Mouse (Mus musculus) ZHBTc4 (cell line): ENCODE data around the gene Zfp408.

Experiments
- DNase-seq: peaks from one replicate; pipeline ENCODE4 v3.0.0-alpha.2; 2011; ENCODE audit warnings: low read depth, low spot score

Zfp408 gene

DNA sequence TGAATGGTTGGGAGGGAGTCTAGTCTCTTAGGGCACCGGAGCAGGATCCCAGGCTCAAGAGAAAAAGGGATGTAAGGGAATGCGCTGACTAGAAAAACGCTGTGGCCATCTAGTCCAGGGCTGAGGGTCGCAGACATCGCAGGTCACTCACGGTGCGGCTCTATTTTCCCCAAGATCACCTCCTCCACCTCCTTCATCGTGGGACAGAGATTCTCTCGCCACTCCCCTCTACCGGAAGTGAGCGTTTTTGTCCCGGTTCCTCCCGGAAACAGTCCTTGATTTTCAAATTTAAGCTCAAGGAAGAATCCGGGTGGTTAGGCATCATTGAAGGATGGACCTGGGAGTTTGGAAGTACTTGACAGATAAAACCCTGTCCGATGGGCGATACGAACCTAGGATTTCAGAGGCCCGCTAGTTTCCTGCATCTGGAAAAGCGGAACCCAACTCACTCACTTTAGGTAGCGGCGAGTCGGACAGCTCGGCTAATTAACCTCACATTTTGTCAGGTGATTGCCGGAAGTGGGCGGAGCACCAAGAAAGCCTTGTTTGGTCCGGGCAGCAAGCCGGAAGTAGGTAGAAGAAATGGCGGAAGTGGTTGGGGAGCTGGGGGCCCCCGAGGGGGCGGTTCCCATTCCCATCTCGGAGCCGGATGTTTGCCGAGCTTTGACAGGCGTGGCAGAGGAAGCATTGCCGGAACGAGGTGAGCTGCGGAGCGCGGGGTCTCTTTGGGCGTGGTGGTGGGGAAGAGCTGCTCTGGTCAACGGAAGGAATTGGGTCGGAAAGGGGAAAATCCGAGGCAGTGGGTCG lies at the start of gene Zfp408, which contains the start of gene Arhgap1:
TSS of gene Zfp408 (minus strand) at position 239 of the 807 bp plus-strand sequence.
TSS of gene Arhgap1 (plus strand) at position 308 of the 807 bp plus-strand sequence.
- DNase-seq: peak; percentile 99

DNA sequence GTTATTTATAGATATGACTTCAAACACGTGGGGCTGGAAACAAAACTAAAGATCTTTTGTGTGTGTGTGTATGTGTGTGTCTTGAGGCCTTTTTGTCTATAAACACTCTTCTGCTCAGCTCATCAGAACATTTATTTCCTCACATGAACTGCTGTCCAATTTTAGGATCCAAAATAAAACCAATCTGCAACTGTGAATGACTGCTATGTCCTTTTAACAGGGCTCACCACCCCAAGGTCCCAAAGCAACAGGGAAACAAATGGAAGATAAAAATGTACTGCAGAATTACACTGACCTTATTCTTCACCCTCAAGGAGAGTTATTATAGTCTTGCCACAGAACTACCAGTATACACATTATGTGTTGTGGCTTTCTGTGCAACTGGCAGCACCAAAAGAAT lies 49.6 kb upstream of the Zfp408 start:
- no peak for DNase-seq

DNA sequence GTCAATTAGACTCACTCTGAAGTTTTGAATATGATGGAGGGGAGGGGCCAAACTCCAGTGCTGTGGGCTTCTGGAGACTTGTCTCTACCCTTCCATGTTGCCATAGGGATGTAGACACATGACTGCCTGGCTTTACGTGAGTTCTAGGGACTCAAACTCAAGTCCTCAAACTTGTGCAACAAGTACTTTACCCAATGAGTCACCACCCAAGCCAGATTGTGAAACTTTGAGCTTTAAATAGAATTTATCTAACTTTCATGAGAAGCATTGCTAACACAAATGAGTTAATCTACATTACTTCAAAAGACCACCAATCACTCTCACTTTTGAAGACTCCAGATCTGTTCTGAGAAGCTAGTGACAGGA lies 46.6 kb upstream of the Zfp408 start:
- no peak for DNase-seq

DNA sequence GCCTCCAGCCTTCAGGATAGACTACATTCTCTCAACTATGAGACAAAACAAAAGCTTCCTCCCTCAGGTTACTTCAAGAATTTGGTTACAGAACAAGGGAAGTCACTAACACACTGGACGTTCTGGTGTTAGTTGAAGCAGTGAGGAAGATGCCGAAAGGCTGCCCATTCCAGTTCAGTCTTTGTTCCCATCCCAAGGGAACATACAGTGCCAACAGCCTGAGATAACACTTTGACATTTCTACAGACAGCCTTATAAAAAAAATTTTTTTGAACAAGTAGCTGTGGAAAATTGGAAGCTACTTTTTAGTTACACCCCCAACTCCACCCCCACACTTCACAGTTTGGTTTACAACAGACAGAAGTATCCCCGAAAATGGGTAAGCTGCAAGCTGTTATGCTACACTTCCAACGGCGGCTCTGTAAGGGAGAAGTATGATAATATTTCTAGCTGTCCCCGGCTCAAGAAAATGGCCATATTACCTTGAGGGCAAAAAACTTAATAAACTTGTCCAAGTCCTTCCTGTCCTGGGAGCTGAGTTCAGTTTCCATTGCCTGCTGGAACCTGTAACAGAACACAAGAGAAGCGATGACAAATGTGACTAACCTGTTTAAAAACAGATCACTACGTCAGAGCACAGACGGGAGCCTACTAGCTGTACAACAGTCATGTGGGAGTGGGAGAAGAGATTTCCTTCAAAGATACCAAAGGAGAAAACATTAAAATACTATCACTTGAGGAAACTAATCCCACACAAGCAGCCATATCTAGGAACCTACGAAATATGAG lies 46.0 kb upstream of the Zfp408 start:
- no peak for DNase-seq

DNA sequence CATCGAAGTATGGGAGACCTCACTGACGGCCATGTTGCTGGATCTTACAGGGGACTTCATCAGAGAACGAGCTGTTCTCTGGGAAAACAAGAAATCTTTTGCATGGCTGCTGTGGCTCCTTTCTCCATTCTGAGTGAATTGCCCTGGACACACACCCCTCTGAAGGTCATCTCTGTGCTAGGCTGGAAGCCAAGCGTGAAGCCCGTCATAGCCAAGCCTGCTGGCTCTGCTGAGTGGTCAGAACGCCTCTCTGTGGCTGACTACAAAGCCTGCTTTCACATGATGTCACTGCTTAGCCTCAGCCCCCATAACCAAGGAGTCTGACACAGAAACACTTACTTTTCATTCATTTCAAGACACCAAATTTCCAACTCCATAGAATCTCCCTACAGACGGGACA lies 39.9 kb upstream of the Zfp408 start:
- DNase-seq: no peak

DNA sequence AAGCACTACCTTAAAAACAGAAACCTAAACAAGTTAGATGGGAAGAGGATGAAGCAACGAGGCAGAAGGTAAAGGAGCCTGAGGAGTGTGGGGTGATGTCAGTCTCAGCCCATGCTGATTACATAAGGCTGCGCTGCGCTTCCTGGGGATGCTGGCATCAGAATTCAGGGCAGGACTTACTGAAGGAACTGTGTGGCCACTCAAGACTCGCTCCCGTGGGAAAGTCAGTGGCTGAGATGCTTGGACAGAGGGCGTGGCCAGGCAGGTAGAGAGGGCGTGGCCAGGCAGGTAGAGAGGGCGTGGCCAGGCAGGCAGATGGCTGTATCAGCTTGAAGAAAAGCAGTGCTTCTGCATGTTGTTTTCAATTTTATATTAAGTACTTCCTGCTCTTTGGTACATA lies 34.3 kb upstream of the Zfp408 start:
- DNase-seq: no peak

DNA sequence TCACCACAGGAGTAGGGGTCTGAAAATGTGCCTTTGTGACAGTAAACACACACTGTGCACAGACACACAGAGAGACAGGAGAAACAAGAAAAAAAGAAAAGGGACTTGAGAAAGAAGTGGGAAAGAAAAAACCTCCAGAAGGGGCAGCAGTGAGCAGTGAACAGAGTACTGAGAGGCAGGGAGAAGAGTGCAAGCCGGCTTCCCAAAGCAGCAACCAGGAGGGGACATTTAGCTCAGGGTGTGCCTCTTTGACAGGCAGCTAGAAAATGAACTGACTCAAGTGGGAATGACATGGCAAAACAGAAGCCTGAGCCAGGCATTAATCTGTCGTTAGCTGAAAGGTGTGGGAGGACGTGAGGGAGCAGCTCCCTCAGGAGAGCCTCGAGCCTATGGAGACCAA lies 33.3 kb upstream of the Zfp408 start:
- DNase-seq: peak; percentile 83

DNA sequence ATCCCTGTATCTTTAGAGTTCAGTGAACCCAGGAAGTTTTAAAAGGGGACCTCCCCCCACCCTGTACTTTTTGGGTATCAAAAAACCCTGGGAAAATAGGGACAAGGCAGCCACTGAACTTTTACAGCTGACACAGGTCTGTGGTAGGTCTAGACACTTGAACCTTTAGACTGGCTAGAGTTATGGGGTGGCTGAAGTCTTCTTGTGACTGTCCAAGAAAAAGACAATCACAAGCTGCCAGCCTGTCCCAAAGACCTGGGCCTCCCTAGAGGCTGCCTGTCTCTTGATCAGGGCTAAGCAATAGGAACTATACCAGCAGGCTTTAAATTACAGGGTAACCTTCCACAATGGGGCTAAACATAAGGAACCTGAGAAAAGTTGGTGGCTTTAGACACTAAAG lies 27.4 kb upstream of the Zfp408 start:
- DNase-seq: no peak

DNA sequence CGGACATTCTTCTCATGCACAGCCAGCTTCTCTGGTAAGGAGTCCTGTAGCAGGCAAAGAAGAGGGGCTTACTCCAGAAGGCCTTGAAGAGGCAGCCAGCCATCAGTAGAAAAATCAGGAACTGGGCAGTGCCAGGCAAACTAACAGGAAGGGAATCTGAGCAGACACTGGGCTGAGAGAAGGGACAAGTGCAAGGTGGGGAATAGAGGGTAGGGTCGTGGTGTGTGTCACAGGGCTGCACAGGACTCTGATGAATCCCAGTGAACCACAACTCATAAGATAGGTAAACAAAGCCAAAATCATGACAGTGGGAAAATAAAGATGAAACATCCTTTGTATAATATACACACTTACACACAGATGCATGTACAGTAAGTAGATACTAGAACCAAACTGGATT lies 26.8 kb upstream of the Zfp408 start:
- DNase-seq: no peak

DNA sequence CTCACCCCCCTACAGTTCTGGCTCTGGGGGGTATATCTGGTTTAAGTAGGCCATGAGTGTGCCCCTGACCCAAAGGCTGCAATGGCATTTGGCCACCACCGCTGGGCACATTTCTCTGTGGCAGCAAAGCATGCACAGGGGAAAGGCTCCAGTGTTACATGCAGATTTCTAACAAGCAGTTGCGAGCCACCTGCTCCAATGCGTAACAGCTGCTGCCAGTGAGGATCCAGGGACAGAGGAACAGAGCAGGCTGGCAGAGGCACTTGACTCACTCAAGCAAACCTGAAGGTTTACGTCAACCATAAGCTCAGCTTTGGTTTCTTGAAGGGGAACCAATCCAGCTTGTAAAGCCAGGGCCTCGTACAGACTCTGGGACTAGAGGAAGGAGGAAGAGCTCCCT lies 25.3 kb upstream of the Zfp408 start:
- no peak for DNase-seq

DNA sequence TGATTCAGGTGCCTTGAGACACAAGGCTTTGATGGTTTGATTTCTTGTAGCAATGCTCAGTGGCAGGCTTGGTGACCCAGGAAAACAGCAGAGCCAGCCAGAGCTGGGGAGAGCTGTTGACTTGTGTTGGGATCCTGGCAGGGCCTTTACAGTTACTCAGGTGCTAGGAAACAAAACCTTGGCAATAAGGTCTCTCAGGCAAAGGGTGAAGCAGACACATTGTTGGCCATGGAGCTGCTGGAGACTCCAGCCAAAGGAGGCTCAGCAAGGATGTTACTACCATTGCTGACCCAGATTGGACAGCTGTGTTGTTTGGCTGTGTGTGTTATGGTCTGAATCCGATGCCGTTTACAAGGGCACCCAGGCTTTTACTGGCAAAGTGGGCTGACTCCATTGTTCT lies 24.0 kb upstream of the Zfp408 start:
- no peak for DNase-seq

DNA sequence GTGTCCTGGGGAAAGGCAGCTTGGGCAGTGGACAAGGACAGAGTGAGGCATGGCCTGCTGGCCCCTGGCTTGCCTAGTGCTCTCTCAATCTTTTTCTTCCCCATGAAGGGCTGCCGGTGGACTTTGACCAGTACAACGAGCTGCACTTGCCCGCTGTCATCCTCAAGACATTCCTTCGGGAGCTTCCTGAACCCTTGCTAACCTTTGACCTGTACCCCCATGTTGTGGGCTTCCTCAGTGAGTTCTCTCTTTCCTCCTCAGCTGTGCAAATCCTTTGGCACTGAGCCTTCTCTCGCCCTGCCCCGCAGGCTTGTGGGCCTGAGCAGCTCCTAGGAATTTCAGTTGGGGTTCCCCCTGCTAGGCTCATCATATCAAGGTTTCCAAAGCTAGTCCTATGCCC lies 20.4 kb upstream of the Zfp408 start:
- no peak for DNase-seq

DNA sequence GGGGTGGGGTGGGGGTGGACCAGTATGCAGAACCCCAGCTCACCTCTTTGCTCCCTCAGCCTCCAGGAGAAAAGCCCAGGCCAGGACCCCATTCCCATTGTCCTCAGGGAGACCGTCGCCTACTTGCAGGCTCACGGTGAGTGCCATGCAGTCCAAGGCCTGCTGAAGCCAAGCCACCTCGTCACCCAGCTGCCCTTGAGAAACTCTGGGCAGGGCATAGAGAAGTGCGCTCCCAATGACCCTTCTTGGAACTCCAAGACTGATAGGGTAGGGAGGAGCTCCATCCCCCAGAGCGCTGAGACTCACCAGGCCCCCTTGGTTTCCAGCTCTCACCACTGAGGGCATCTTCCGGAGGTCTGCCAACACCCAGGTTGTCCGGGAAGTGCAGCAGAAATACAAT lies 19.7 kb upstream of the Zfp408 start:
- no peak for DNase-seq

DNA sequence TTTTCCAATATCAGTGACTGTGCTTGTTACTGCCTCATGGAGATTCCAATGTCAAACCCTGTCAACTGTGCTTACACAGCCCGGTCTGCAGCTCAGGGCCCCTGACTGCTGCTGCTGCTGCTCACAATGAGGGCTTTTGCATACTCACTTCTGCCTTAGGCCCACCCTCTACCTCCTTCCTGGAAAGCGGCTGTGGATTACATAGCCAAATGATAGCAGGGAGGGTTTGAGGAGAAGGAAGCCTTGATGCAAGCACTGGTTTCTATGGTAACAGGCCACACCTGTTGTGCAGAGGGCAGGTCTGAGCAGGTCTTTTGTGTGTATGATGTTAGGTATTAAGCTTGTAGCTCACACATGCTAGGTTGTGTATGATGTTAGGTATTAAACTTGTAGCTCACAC lies 18.2 kb upstream of the Zfp408 start:
- peak; percentile 77 for DNase-seq

DNA sequence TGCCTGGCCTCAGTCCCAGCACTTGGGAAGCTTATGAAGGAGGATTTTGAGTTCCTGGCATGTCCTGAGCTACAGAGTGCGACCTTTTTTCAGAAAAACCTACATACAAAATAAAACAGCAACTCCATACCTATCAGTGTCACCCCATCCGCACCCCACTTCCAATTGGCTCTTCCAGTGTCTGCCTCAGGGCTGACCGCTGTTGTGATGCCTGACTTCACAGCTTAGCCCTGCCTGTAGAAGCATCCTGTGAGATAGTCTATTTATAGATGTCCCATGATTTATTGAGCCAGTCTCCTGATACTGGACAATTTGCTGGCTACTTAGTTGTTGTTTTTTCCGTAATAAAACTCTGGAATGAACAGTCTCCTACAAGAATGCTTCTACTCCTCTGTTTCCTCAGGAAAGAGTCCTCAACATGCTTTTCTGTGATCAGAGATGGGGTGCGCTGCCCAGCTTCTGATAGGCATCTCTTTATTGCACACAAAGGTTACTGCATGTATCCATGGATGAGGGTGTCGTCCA lies 16.9 kb upstream of the Zfp408 start:
- no peak for DNase-seq

DNA sequence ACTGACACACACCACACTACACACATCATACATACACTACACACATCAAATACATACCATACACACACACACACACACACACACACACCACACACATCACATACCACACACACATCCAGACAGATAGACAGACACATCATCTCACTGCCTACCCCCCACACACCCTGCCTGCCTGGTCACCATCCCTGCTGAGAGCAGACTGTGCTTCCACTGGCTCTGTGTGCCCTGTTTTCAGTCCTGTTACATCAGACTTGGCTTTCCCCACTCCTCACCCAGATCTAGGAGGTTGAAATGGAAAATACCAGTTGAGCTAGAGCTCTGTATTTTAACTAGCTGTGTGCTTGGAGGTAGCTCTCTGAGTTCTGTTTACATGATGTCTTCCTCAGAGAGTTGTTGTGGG lies 15.2 kb upstream of the Zfp408 start:
- no peak for DNase-seq

DNA sequence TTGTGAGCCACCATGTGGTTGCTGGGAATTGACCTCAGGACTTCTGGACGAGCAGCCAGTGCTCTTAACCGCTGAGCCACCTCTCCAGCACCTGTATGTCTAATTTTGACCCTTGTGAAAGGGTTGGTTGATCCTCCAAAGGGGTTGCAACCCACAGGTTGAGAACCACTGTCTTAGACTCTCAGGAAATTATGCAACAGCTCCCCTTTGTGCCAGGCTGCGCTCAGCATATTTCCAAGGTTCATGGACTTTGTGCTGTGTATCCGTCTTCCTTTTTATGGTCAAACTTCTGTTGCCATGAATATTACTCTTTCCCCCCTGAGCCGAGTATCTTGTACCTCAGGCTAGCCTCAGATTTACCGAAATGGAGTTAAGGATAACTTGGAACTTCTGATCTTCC lies 11.4 kb upstream of the Zfp408 start:
- no peak for DNase-seq

DNA sequence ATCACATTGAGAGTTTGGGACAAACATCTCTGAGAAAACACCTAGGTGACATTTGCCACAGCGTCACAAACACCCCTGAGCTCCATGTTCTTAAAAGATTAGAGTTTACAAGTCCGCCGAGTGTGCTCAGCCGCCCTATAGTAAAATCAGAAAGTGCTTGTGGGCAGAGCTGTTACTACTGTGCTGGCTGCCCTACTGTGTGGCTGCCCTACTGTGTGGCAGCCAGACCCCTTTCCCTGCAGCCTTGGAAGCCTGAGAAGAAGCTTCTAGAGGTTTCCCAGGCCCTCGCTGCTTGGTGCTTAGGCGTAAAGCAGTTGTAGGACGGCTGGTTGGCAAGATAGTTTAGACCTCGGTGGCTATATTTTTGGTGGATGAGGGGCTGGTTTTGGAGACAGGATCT lies 10.1 kb upstream of the Zfp408 start:
- DNase-seq: no peak

DNA sequence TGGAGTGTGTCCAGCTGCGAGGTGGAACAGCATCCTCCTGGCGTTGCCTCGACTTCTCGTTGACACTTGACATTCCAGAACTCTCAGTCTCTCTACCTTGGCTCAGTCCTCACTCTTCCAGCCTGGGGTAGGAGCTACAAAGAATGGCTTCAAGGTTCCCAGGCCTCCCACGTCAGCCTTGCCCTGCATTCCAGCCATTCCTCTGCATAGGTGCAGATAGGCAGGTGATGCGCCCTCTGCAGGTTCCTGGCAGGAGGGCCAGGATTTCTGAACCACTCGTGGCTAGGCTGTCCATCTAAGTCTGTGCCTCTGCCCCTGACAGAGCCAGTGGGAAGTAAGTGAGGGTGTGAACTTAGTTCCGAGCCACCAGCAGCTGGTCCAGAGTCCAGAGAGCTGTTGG lies 7.2 kb upstream of the Zfp408 start:
- DNase-seq: peak; percentile 91

DNA sequence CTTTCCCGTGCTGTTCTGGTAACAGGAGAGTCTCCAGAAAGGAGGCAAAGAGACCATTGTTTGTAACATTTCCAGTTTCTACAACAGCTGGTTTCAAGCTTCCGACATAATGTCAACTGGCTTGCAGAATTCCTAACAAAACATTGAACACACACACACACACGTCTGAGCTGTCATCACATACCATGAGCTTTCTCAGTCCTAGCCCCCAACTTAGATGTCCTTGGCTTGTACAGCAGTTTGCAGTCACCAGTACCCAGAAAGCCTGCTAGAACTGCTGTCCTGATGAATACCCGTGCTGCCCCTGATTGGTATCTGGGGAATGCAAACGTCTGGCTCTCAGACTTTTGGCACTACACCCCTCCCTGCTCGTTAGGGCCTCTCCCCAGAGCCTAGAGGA lies 6.2 kb upstream of the Zfp408 start:
- no peak for DNase-seq

DNA sequence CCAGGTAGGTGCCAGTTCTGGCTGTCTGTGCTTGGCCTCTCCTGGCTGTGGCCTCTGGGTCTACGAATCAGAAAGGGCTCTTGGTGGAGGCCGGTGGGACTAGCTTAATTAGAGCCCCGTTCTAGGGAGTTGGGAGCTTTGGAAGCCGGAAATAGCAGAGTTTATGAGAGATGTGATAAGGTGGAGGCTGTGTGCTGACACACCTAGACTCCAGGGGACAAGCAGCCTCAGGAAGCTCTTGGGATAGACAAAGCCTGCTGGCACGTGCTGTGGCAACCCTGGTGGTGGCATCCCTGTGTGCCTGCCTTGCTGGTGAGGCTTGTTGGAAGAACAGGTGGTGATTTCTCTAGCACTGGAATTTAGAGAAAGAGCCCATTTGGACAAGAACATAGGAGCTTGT lies 5.8 kb upstream of the Zfp408 start:
- DNase-seq: no peak

DNA sequence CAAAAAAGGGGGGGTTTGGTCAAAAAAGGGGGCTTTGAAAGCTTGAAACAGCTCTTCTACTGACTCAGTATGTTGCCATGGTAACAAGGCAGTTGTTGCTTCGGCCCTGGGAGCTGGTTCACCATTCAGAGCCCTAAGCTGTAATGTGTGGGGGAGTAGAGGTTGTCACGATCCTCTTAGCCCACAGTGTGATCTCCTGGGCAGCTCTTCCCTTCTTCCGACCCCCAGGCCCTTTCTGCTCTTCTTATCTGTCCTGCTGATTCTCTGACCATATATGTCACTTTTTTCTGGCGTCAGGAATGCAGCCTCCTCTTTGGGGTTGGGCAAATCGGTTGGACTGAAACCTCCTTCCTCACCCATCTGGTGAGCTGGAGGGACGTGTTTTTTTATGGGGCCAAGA lies 3.3 kb upstream of the Zfp408 start:
- DNase-seq: no peak
